Mouse (Mus musculus) erythroblast, embryonic 14.5 days (primary cell): ENCODE measurements around the gene Cnp. TPM values are rescaled to one million over a fixed set of nuclear protein-coding genes. Genes with fewer than 3 reads are reported as not detected.
"Not testable (repeated sequence)": the region's sequence is repeated elsewhere in the genome, so short reads cannot be mapped to it uniquely, and the experiment has no call there.

ENCODE experiments used
- H3K27me3 ChIP-seq: 2 replicates; pipeline ENCODE4 v1.6.1; 2012; ENCODE audit warnings: inconsistent platforms; ENCODE audit not compliant: control insufficient read depth
- H3K36me3 ChIP-seq: 2 replicates; pipeline ENCODE4 v1.6.1; 2012; ENCODE audit warnings: mild to moderate bottlenecking, inconsistent platforms; ENCODE audit not compliant: control insufficient read depth
- H3K4me1 ChIP-seq: 2 replicates; pipeline ENCODE4 v1.6.1; 2012; ENCODE audit warnings: inconsistent platforms; ENCODE audit not compliant: control insufficient read depth
- H3K4me3 ChIP-seq: replicated peaks from 2 replicates; pipeline ENCODE3; 2012; ENCODE audit warnings: moderate library complexity, mild to moderate bottlenecking, inconsistent platforms
- H3K9me3 ChIP-seq: 2 replicates; pipeline ENCODE4 v1.6.1; 2012; ENCODE audit warnings: low read length, inconsistent platforms, mixed read lengths; ENCODE audit not compliant: control insufficient read depth
- GATA1 ChIP-seq: IDR thresholded peaks from 2 replicates; pipeline ENCODE4 v1.6.1; 2012; ENCODE audit warnings: low read length, inconsistent platforms, mixed read lengths
- TAL1 ChIP-seq: IDR thresholded peaks from 3 replicates; pipeline ENCODE4 v1.6.1; 2012; ENCODE audit warnings: low read length, inconsistent platforms, mixed read lengths
- polyA plus RNA-seq: library from polyadenylated mRNA; stranded (reverse); fragments of >175 nt; gene quantifications from 2 replicates; pipeline ENCODE4 v1.2.3, GENCODE M21; 2012

The Cnp gene
- 0.09 and 0.11 TPM in 2 replicates for polyA plus RNA-seq

DNA sequence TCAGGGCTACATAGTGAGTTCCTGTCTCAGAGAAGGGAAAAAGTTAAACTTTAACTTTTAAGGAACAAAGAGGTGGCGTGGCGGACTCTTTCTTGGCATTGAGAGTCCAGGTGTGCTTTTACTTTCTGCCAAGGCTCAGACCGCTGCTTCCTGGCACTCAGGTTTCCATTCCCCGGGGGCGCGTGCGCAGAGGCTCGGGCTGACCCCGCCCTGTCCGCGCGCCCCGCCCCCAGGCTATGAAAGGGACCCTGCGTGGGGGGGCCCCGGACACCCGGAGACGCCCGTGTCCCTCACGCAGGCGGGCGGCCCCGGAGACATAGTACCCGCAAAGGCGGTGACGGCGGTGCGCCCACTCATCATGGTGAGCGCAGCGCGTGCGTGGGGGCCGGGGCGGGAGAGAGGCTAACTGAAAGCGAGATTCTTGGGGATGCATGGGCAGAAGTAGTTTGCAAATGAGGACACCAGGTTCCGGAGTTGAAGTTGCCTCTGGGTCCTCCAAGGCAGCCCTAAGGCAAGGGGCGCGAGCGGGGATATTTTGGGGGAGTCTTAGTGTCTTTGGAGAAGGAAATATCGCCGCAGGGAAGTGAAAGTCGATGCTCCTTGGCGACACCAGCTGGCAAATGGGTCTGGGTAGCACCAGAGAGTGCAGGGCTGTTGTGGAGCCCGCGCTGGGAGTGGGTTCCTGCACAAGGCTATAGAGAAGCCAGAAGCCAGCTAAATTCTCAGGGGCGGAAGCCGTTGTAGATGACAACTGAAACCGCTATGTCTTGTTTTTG, at the start of gene Cnp:
Gene Cnp (plus strand): TSS at position 197 of the 776 bp plus-strand sequence.
- TF ChIP-seq GATA1 (no peak), TAL1 (no peak)
- peak within 1 kb of the TSS; percentile 69 for H3K4me3 ChIP-seq
- H3K36me3 ChIP-seq = peaks cover 19% of the 10 kb centered on the region
- H3K4me1 ChIP-seq = peaks cover 28% of the 10 kb centered on the region
- H3K27me3 ChIP-seq = peaks cover 5% of the 10 kb centered on the region
- no peaks in the 10 kb centered on the region for H3K9me3 ChIP-seq

DNA sequence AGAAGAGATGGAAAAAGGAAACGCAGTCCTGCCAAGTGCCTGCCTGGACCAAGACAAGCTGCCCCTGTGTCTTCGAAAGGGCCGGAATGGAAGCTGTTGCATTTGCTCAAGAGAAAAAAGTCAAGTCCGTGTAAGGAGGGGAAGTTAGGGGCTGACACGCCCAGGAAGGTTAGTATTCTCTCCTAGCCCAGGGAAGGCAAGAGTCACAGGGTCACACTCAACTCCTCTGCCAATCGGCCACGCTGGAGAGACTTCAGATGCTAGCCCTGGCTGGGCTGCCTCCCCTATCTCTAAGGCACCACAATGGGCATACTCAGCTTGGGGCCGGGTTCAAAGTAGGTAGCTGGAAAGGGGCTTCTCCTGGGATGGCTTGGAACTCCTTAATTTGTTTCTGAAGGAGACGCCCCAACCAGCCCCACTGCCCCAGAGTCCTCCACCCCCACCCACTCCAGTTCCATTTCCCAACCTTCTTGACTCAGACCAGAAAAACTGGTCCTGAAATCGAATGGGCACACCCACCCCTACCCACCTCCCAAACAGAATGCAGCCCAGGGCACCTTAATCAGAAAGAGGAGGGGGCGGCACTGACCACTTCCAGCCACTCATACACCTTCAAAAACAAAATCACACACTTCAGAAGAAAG, 49.6 kb upstream of the Cnp start:
- Histone ChIP-seq H3K9me3 (no peaks in the 10 kb centered on the region), H3K4me3 (no peak overlapping the region), H3K4me1 (peaks cover 43% of the 10 kb centered on the region), H3K27me3 (no peaks in the 10 kb centered on the region), H3K36me3 (peaks cover 50% of the 10 kb centered on the region)
- no peak for TF ChIP-seq GATA1
- TF ChIP-seq TAL1 = no peak

DNA sequence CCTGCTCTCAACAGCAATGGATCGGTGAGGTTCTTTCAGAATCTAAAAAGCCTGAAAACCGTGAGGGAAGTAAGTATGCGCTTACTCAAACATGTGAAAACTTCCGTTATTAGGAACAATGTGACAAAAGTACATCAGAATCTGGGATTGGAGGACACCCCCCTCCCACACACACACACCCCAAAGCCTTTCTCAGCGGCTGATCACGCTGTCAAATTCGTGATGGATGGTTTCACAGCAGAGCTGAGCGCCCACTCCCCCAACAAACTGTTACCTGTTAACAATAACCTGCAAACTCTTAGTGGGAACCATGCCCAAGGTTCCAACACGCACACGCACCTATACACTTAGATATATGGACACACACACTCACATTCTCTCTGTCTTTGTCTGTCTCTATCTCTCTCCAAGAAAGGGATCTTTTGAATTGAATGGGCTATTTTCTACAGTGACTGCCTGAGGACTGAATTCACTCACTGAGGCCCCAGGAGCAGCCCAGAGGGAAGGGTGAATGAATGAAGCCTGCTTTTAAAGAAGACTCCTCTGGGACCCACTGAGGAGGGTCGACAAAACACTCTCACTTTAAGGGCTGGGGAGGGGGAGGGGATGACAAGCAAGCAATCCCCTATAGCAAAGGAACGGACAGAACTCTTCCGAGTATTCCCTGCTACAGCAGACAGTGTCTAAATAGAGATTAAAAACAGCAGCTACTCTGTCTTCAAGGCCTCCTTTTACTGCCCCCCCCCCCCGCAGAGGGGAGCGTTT, 48.5 kb upstream of the Cnp start:
- TF ChIP-seq TAL1 (no peak), GATA1 (no peak)
- H3K4me3 ChIP-seq = peak overlapping the region; percentile 85
- peaks cover 43% of the 10 kb centered on the region for H3K4me1 ChIP-seq
- no peaks in the 10 kb centered on the region for H3K9me3 ChIP-seq
- peaks cover 38% of the 10 kb centered on the region for H3K36me3 ChIP-seq
- no peaks in the 10 kb centered on the region for H3K27me3 ChIP-seq

DNA sequence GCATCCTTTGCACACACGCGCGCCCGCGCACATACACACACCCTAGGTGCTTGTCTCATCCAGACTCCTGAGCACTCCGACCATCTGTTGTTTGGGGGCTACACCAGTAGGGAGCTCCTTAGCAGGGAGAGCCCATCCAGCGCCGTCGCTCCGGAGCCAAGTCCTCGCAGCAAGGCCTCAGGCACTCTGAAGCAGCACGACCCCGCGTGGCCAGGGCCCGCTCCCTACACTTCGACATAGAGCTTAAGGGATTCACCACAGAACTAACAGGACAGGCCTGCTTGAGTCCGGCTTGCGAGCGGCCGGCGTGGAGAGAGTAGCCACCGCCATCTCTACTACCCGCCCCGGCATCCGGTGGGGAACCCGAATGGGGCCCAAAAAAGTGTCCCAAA, 47.6 kb upstream of the Cnp start:
- H3K27me3 ChIP-seq = no peaks in the 10 kb centered on the region
- no peaks in the 10 kb centered on the region for H3K9me3 ChIP-seq
- TF ChIP-seq GATA1 (no peak), TAL1 (no peak)
- H3K4me1 ChIP-seq = peaks cover 43% of the 10 kb centered on the region
- peaks cover 30% of the 10 kb centered on the region for H3K36me3 ChIP-seq
- peak overlapping the region; percentile 85 for H3K4me3 ChIP-seq

DNA sequence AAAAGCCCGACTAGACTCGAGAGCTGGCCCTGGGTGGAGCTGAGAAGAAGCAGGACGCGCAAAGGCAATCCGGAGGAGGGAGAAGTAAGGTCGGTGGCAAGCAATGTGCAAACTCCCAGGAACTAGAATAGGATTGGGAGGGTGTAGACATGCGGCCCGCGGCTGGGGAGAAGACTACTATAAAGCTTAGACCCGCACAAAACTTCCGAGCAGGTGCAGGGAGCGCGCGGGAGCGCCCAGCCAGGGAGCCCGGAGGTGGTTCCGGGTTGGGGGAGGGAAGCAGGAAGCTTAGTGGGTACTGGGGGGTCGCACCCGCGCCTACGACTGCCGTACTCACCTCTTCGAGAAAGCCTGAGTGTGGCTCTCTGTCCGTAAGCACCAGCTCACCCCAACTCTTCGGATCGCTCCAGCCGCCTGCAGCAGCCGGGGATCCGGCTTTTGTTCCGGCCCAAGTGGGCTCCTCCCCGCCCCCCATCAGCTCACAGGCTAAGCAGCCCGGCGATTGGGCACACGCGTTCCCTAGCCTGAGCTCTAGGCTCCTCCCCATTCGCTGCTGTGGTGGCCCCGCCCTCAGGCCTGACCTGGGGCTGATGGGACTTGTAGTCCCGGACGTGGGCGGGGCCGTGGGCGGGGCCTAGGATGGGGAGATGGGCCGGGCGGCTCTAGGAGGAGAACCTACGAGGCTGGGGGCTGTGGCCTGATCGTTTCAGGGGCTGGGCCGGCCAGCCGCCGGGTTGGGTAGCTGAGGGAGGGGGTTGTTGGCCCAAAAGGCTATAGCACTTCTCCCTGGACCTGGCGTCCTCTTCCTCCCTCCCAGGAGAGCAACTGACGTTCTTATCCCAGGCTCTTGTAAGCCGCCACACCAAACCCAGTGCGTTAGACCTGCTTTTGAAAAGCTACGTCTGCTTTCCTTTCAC, 47.0 kb upstream of the Cnp start, which contains the start of gene Acly:
Gene Acly (minus strand): TSS at position 543 of the 917 bp plus-strand sequence.
- no peak for TF ChIP-seq GATA1
- no peak for TF ChIP-seq TAL1
- peaks cover 43% of the 10 kb centered on the region for H3K4me1 ChIP-seq

DNA sequence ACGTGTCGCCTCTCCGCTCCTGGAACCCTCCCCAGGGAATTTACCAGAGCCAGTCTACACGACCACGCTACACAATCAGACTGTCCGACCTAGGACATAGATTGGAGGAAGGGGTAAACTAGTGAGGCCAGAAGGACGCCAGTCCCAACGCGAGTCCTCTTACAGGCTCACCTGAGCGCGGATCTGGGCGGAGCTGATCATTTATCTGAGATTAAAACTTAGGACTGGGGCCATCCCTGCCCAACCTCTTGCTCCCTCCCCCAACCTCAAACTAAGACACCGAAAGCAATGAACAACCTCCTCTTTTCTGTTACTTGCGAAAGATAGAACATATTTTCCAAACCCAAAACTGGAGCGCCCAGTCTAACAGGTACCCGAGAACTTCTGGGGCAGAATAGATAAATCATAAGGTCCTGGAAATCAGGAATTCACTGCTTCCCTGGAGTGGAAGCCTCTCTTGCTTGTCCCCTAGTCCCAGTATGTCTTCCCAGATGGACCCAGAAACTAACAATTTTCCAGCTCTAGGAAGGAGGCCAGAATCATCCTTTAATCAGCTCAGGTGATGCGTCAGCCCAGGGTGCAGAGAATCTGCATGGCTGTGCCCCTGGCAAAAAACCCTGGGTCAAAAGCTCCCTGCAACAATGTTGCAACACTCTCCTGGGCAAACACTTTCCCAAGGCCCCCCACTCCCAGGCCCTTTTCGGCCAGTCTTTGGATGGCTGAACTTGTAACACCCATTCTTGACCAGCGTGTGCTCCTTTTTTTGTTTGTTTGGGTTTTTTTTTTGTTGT, 46.1 kb upstream of the Cnp start:
- peaks cover 15% of the 10 kb centered on the region for H3K36me3 ChIP-seq
- no peak for TF ChIP-seq GATA1
- TF ChIP-seq TAL1 = no peak
- H3K4me3 ChIP-seq = peak overlapping the region; percentile 85
- H3K27me3 ChIP-seq = no peaks in the 10 kb centered on the region
- H3K9me3 ChIP-seq = peaks cover 3% of the 10 kb centered on the region; the same call in 1 of the 2 replicates
- H3K4me1 ChIP-seq = peaks cover 43% of the 10 kb centered on the region

More for the DNA sequence above, 47.0 kb upstream of the Cnp start, which contains the start of gene Acly:
- Histone ChIP-seq H3K27me3 (no peaks in the 10 kb centered on the region), H3K9me3 (no peaks in the 10 kb centered on the region), H3K36me3 (peaks cover 24% of the 10 kb centered on the region), H3K4me3 (peak within 1 kb of the TSS; percentile 85)

DNA sequence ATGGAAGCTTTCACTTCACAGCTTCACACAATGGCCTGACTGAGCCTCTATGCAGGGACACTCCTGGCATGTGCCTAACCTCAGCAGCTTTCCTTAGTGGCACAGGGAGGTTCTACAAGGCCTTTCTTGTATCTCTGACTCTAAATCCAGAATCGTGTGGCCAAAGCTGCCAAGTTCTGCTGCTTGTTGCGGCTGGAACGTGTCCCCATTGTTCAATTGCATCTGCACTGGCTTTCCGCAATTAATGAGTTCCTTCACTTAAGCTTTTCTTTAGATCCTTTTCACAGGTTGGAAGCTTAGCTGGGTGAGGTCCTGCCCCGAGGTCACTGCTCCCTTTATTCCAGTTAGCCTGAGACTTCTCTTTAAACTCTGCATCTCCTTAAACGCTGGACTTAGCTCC, 40.8 kb upstream of the Cnp start:
- peaks cover under 1% of the 10 kb centered on the region; the same call in 1 of the 2 replicates for H3K4me1 ChIP-seq
- TF ChIP-seq GATA1 (no peak), TAL1 (no peak)
- no peaks in the 10 kb centered on the region for H3K36me3 ChIP-seq
- no peaks in the 10 kb centered on the region for H3K27me3 ChIP-seq
- H3K9me3 ChIP-seq = peaks cover 5% of the 10 kb centered on the region
- no peak overlapping the region for H3K4me3 ChIP-seq

DNA sequence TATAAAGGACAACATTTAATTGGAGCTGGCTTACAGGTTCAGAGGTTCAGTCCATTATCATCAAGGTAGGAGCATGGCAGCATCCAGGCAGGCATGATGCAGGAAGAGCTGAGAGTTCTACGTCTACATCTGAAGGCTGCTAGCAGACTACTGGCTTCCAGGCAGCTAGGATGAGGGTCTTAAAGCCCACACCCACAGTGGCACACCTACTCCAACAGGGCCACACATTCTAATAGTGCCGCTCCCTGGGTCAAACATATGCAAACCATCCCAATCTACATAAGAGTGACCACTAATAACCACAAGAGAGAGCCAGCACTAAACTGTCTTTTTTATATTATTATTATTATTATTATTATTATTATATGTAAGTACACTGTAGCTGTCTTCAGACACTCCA, 40.3 kb upstream of the Cnp start:
- H3K9me3 ChIP-seq, H3K4me3 ChIP-seq, H3K36me3 ChIP-seq, H3K27me3 ChIP-seq, H3K4me1 ChIP-seq: not testable (repeated sequence)

DNA sequence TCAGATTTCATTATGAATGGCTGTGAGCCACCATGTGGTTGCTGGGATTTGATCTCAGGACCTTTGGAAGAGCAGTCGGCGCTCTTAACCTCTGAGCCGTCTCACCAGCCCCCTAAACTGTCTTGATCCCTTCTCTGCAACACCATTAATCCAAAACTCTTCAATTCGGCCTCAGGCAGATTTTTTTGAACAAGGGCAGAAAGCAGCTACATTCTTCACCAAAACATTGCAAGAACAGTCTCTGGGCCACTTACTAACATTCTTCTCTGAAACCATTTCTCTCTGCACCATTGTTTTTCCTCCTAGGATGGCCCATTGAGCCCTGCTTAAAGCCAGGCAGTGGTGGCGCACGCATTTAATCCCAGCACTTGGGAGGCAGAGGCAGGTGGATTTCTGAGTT, 39.9 kb upstream of the Cnp start:
- not testable (repeated sequence) for H3K4me1 ChIP-seq, H3K4me3 ChIP-seq, H3K36me3 ChIP-seq, H3K9me3 ChIP-seq, H3K27me3 ChIP-seq
